Mouse (Mus musculus) heart, postnatal 0 days (tissue): Measurements from ENCODE around the gene Sept9. TPM values are rescaled to one million over a fixed set of nuclear protein-coding genes. Genes with fewer than 3 reads are reported as not detected.

Experiments used
- ATAC-seq: fragments of 200-750 bp; cut with Nextera tagmentation; 2 replicates; pipeline ENCODE4 v1.8.0; 2017; ENCODE audit warnings: low read depth, moderate number of reproducible peaks, moderate library complexity; ENCODE audit not compliant: insufficient read depth
- DNase-seq: peaks from one replicate; pipeline ENCODE4 v3.0.0-alpha.2; 2016; ENCODE audit warnings: low spot score
- H3K27ac ChIP-seq: fragments of 300-500 bp; sonication (generic); 2 replicates; pipeline ENCODE4 v1.5.1; 2014; ENCODE audit warnings: low read depth, mild to moderate bottlenecking
- H3K27me3 ChIP-seq: fragments of 300-500 bp; sonication (generic); 2 replicates; pipeline ENCODE4 v1.6.1; 2014; ENCODE audit warnings: low read length, mixed read lengths; ENCODE audit not compliant: control insufficient read depth, insufficient read depth
- H3K36me3 ChIP-seq: fragments of 300-500 bp; sonication (generic); replicated peaks from 2 replicates; pipeline ENCODE4 v1.6.1; 2014; ENCODE audit warnings: low read length, mixed read lengths; ENCODE audit not compliant: control insufficient read depth, insufficient read depth
- H3K4me1 ChIP-seq: fragments of 300-500 bp; sonication (generic); 2 replicates; pipeline ENCODE4 v1.6.1; 2014; ENCODE audit warnings: antibody characterized with exemption; ENCODE audit not compliant: control insufficient read depth, insufficient read depth
- H3K4me2 ChIP-seq: fragments of 300-500 bp; sonication (generic); 2 replicates; pipeline ENCODE4 v1.6.1; 2014; ENCODE audit warnings: low read depth, mild to moderate bottlenecking, low read length, moderate library complexity
- H3K4me3 ChIP-seq: fragments of 300-500 bp; sonication (generic); 2 replicates; pipeline ENCODE4 v1.5.1; 2014; ENCODE audit warnings: low read depth, low read length
- H3K9ac ChIP-seq: fragments of 300-500 bp; sonication (generic); replicated peaks from 2 replicates; pipeline ENCODE4 v1.6.1; 2014; ENCODE audit warnings: low read depth, low read length, mixed read lengths
- H3K9me3 ChIP-seq: fragments of 300-500 bp; sonication (generic); replicated peaks from 2 replicates; pipeline ENCODE4 v1.6.1; 2016; ENCODE audit warnings: low read length; ENCODE audit not compliant: control insufficient read depth
- CTCF ChIP-seq: IDR thresholded peaks from 2 replicates; pipeline ENCODE4 v1.5.1; 2016; ENCODE audit warnings: antibody characterized with exemption, control low read depth, low read depth
- EP300 ChIP-seq: IDR thresholded peaks from 2 replicates; pipeline ENCODE4 v1.6.1; 2016; ENCODE audit warnings: antibody characterized with exemption, low read depth
- WGBS: fragments of 180-500 bp; shearing (Covaris S2); extraction: QIAGEN DNeasy Blood & Tissue Kit; methylation state at CpG from one replicate; pipeline ENCODE4 v1.1.7; 2014; 5-methylcytosine and 5-hydroxymethylcytosine counted together
- polyA plus RNA-seq: library from polyadenylated mRNA; unstranded; fragments of >200 nt; fragmentation: Nextera tagmentation; extraction: Ambion mirVana; gene quantifications from 2 replicates; pipeline ENCODE4 v1.2.1, GENCODE M21; 2015
- total RNA-seq: library from RNA; depleted of rRNA; stranded (reverse); fragments of >200 nt; gene quantifications from 2 replicates; pipeline ENCODE4 v1.2.3, GENCODE M21; 2014; ENCODE audit warnings: low replicate concordance

Gene Sept9
- total and polyA plus RNA-seq, 2 experiments from 2014 or later: 31.6 to 64.2 TPM

- peaks cover 69% of the 10 kb centered on the region for H3K4me1 ChIP-seq
- 48% methylated on average over 11 of the region's 11 CpGs for WGBS
- H3K4me2 ChIP-seq: no peak overlapping the region
- no peaks in the 10 kb centered on the region for H3K9me3 ChIP-seq
- peak overlapping the region; percentile 35; the same call in 1 of the 2 replicates for H3K27ac ChIP-seq
- DNase-seq: no peak
- TF ChIP-seq CTCF (no peak), EP300 (no peak)
- no peaks in the 10 kb centered on the region for H3K27me3 ChIP-seq
- no peak overlapping the region for H3K9ac ChIP-seq
- H3K36me3 ChIP-seq: no peaks in the 10 kb centered on the region
- no peak overlapping the region for H3K4me3 ChIP-seq
- ATAC-seq: no peak
Observed at GRCm38 (mm10) chr11:117315309-117315708, 115.8 kb downstream of the Sept9 start.

- peaks cover 65% of the 10 kb centered on the region for H3K4me1 ChIP-seq
- no peaks in the 10 kb centered on the region for H3K27me3 ChIP-seq
- DNase-seq (peak; percentile 68), ATAC-seq (no peak)
- H3K4me2 ChIP-seq: peak overlapping the region; percentile 56
- H3K36me3 ChIP-seq: no peaks in the 10 kb centered on the region
- H3K9me3 ChIP-seq: no peaks in the 10 kb centered on the region
- no peak for TF ChIP-seq EP300
- WGBS: 42% methylated on average over 16 of the region's 16 CpGs
- H3K27ac ChIP-seq: peak overlapping the region; percentile 89
- H3K4me3 ChIP-seq: peak overlapping the region; percentile 24; the same call in 1 of the 2 replicates
- H3K9ac ChIP-seq: no peak overlapping the region
Observed at GRCm38 (mm10) chr11:117316441-117317331, 117.2 kb downstream of the Sept9 start.

- Histone ChIP-seq H3K27ac (peak overlapping the region; percentile 89), H3K27me3 (no peaks in the 10 kb centered on the region), H3K9ac (no peak overlapping the region; the same call in 1 of the 2 replicates), H3K4me3 (peak overlapping the region; percentile 24; the same call in 1 of the 2 replicates), H3K4me2 (peak overlapping the region; percentile 56), H3K36me3 (no peaks in the 10 kb centered on the region), H3K4me1 (peaks cover 61% of the 10 kb centered on the region), H3K9me3 (no peaks in the 10 kb centered on the region)
- 22% methylated on average over 20 of the region's 20 CpGs for WGBS
- TF ChIP-seq EP300 (no peak), CTCF (no peak)
- DNase-seq (no peak), ATAC-seq (no peak)
Observed at GRCm38 (mm10) chr11:117317429-117318101, 118.1 kb downstream of the Sept9 start.

DNA sequence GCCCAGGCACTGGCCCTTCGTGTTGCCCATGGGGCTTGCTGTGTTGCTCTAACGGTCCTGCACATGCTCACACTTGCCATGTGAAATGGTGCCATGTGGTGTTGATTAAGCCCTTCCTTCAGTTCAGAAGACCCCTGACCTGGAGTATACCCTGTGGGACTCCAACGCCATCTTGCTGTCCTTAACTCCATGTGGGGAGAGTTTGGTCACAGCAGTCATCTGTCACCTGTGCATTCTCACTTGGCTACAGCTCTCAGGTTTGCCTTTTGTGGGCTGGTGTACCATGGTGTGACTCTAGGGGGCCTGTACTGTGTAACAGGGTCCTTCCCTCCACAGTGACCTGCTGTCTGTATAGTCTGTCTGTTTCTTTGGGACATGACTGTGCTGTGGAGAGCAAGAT, 118.7 kb downstream of the Sept9 start:
- no peak for TF ChIP-seq EP300
- TF ChIP-seq CTCF: no peak
- peak overlapping the region; percentile 89 for H3K27ac ChIP-seq
- no peaks in the 10 kb centered on the region for H3K27me3 ChIP-seq
- DNase-seq: no peak
- 79% methylated on average over 3 of the region's 3 CpGs for WGBS
- no peak overlapping the region for H3K4me2 ChIP-seq
- H3K4me3 ChIP-seq: no peak overlapping the region
- no peaks in the 10 kb centered on the region for H3K36me3 ChIP-seq
- no peak overlapping the region for H3K9ac ChIP-seq
- H3K9me3 ChIP-seq: no peaks in the 10 kb centered on the region
- H3K4me1 ChIP-seq: peaks cover 64% of the 10 kb centered on the region
- ATAC-seq: no peak

GRCm38 (mm10) chr11:117318731-117319542, 119.5 kb downstream of the Sept9 start:
- Histone ChIP-seq H3K9me3 (no peaks in the 10 kb centered on the region), H3K27me3 (no peaks in the 10 kb centered on the region), H3K9ac (no peak overlapping the region), H3K4me2 (peak overlapping the region; percentile 28), H3K36me3 (no peaks in the 10 kb centered on the region), H3K4me1 (peaks cover 64% of the 10 kb centered on the region), H3K27ac (peak overlapping the region; percentile 89), H3K4me3 (no peak overlapping the region)
- WGBS: 61% methylated on average over 12 of the region's 12 CpGs
- TF ChIP-seq CTCF: no peak
- TF ChIP-seq EP300: no peak
- DNase-seq: no peak
- ATAC-seq: peak; percentile 25
